In genomic region chr5:24723527-24724269, GRCm38 (mm10) we compare ENCODE assay signal across 13 mouse cellular contexts. TPM values are rescaled to one million over a fixed set of nuclear protein-coding genes. Genes with fewer than 3 reads are reported as not detected.
A peak's percentile ranks its signal among the peaks of the same experiment; 100 is the strongest.
DNase-seq lines count a peak whose midpoint lies in the region; ATAC-seq and TF ChIP-seq lines count a peak whose summit lies in the region.
"Had no signal": no experiment of that assay in that cellular context is flagged by ENCODE, and none has a peak within 500 bp of the region (broad histone marks: within the 10 kb centered on the region; RNA-seq: fewer than 3 reads in every experiment).

No protein-coding gene starts in this region.

- no peaks in the 10 kb centered on the region for H3K9me3 ChIP-seq in heart, embryonic 11.5 days (replicated peaks; ENCODE audit: control insufficient read depth, low read length)
- H3K9me3 ChIP-seq in kidney, embryonic 16.5 days (ENCODE audit: low read length), result no peaks in the 10 kb centered on the region
- H3K9me3 ChIP-seq in embryonic facial prominence, embryonic 10.5 days, result no peaks in the 10 kb centered on the region
- H3K9me3 ChIP-seq in limb, embryonic 14.5 days (ENCODE audit: control insufficient read depth, low read length), result no peaks in the 10 kb centered on the region
- H3K9me3 ChIP-seq: G1E had no signal

- 0 out of 2 replicates have a peak overlapping the region, but pooled peaks have one; percentile 71 for H3K27ac ChIP-seq in heart, embryonic 11.5 days (ENCODE audit: low read depth, low read length)
- peak overlapping the region; percentile 88; the same call in 1 of the 2 replicates for H3K27ac ChIP-seq in kidney, embryonic 16.5 days (ENCODE audit: low read length)
- H3K27ac ChIP-seq in embryonic facial prominence, embryonic 10.5 days (replicated peaks), result 0 out of 2 replicates have a peak overlapping the region, but pooled peaks have one; percentile 74
- H3K27ac ChIP-seq in limb, embryonic 14.5 days (replicated peaks; ENCODE audit: low read depth, low read length), result 0 out of 2 replicates have a peak overlapping the region, but pooled peaks have one; percentile 39

- no peak overlapping the region for H3K4me3 ChIP-seq in heart, embryonic 11.5 days (ENCODE audit: low read depth, low read length)
- no peak overlapping the region for H3K4me3 ChIP-seq in kidney, embryonic 16.5 days (ENCODE audit: low read length)
- H3K4me3 ChIP-seq in embryonic facial prominence, embryonic 10.5 days, result no peak overlapping the region
- no peak overlapping the region for H3K4me3 ChIP-seq in limb, embryonic 14.5 days (replicated peaks; ENCODE audit: low read length)
- H3K4me3 ChIP-seq: myocyte had no signal

- WGBS in heart, embryonic 11.5 days (ENCODE audit: insufficient replicate concordance), result 69% methylated on average over 11 of the region's 11 CpGs
- WGBS in kidney, embryonic 16.5 days, result 77% methylated on average over 11 of the region's 11 CpGs
- WGBS in embryonic facial prominence, embryonic 10.5 days, result 84% methylated on average over 11 of the region's 11 CpGs
- WGBS in limb, embryonic 14.5 days, result 73% methylated on average over 11 of the region's 11 CpGs

- H3K9ac ChIP-seq in heart, embryonic 11.5 days (ENCODE audit: low read depth, low read length), result no peak overlapping the region
- H3K9ac ChIP-seq in kidney, embryonic 16.5 days (replicated peaks; ENCODE audit: low read length), result 0 out of 2 replicates have a peak overlapping the region, but pooled peaks have one; percentile 24
- H3K9ac ChIP-seq in limb, embryonic 14.5 days (ENCODE audit: low read depth, low read length, severe bottlenecking), result no peak overlapping the region

- H3K27me3 ChIP-seq in heart, embryonic 11.5 days (ENCODE audit: control insufficient read depth, insufficient read depth, low read length), result no peaks in the 10 kb centered on the region
- H3K27me3 ChIP-seq in kidney, embryonic 16.5 days (ENCODE audit: insufficient read depth, low read length), result no peaks in the 10 kb centered on the region
- H3K27me3 ChIP-seq in embryonic facial prominence, embryonic 10.5 days (replicated peaks; ENCODE audit: low read depth, poor library complexity, severe bottlenecking), result no peaks in the 10 kb centered on the region
- H3K27me3 ChIP-seq in limb, embryonic 14.5 days (ENCODE audit: control insufficient read depth, insufficient read depth, low read length), result no peaks in the 10 kb centered on the region

- H3K4me2 ChIP-seq in heart, embryonic 11.5 days, result no peak overlapping the region
- no peak overlapping the region for H3K4me2 ChIP-seq in kidney, embryonic 16.5 days (replicated peaks; ENCODE audit: low read depth, low read length)
- H3K4me2 ChIP-seq in limb, embryonic 14.5 days (replicated peaks; ENCODE audit: low read depth, low read length, severe bottlenecking), result no peak overlapping the region

- no peak for TF ChIP-seq POLR2A in limb, embryonic 14.5 days (IDR thresholded peaks at IDR 0.05; ENCODE audit: borderline replicate concordance, extremely low read depth, insufficient read depth, insufficient read length)

- DNase-seq in heart, postnatal 4 days, result no peak
- no peak for DNase-seq in kidney, adult 18-20 months
- DNase-seq in embryonic facial prominence, embryonic 10.5 days (ENCODE audit: low spot score), result no peak
- no peak for DNase-seq in limb, embryonic 14.5 days (ENCODE audit: low spot score)
- DNase-seq in left cerebral cortex, adult 8-10 months (ENCODE audit: low spot score in 2 of 2), result no peak
- no peak for DNase-seq in ovary, postnatal 10 days (ENCODE audit: low spot score)
- DNase-seq: adrenal gland, postnatal 36 days; kidney, postnatal 10 days had no signal

- H3K36me3 ChIP-seq in heart, embryonic 11.5 days (ENCODE audit: control insufficient read depth, insufficient read depth, low read length), result no peaks in the 10 kb centered on the region
- H3K36me3 ChIP-seq in kidney, embryonic 16.5 days (ENCODE audit: insufficient read depth, low read length), result peaks cover 16% of the 10 kb centered on the region
- peaks cover 84% of the 10 kb centered on the region for H3K36me3 ChIP-seq in embryonic facial prominence, embryonic 10.5 days (replicated peaks)
- H3K36me3 ChIP-seq in limb, embryonic 14.5 days (ENCODE audit: control insufficient read depth, insufficient read depth, low read length), result peaks cover 19% of the 10 kb centered on the region
- H3K36me3 ChIP-seq: G1E had no signal

- H3K4me1 ChIP-seq in heart, embryonic 11.5 days (ENCODE audit: control insufficient read depth, insufficient read depth, low read length), result peaks cover 14% of the 10 kb centered on the region
- peaks cover 29% of the 10 kb centered on the region for H3K4me1 ChIP-seq in kidney, embryonic 16.5 days (ENCODE audit: insufficient read depth, low read length)
- peaks cover 31% of the 10 kb centered on the region for H3K4me1 ChIP-seq in embryonic facial prominence, embryonic 10.5 days
- H3K4me1 ChIP-seq in limb, embryonic 14.5 days (ENCODE audit: control insufficient read depth, insufficient read depth, low read length), result peaks cover 15% of the 10 kb centered on the region

- ATAC-seq in heart, embryonic 11.5 days (replicated peaks; ENCODE audit: insufficient number of reproducible peaks, low FRiP score, low TSS enrichment), result no peak
- no peak for ATAC-seq in kidney, embryonic 16.5 days (ENCODE audit: low FRiP score, low TSS enrichment)
- no peak for ATAC-seq in limb, embryonic 14.5 days (ENCODE audit: low FRiP score, low read depth)

RNA-seq across cellular contexts. Expression of gene Wdr86, which starts 6.8 kb away (rescaled TPM):
- polyA plus RNA-seq in heart, embryonic 11.5 days (2014; fragmentation: Nextera tagmentation; extraction: Ambion mirVana), result 11.5 and 13.6 TPM in 2 replicates
- 1 to 10 TPM; 2.8 to 3.5 TPM for total RNA-seq in heart, postnatal 4 days (2021)
- 35.4 and 35.9 TPM in 2 replicates for polyA plus RNA-seq in kidney, embryonic 16.5 days (2015; fragmentation: Nextera tagmentation; extraction: Ambion mirVana)
- polyA plus RNA-seq in embryonic facial prominence, embryonic 10.5 days (2016; fragmentation: Nextera tagmentation; extraction: Ambion mirVana), result 51.1 and 58.6 TPM in 2 replicates
- polyA plus RNA-seq in limb, embryonic 14.5 days (2012; rRNA removed), result 37.5 and 59.4 TPM in 2 replicates
- 25.4 and 32.0 TPM in 2 replicates for polyA plus RNA-seq in limb, embryonic 14.5 days (2014; fragmentation: Nextera tagmentation; extraction: Ambion mirVana)
- 1 to 10 TPM in 2 of 4 experiments, under 1 TPM in 2; 0.33 to 2.2 (median 0.99) TPM for total RNA-seq in left cerebral cortex, adult 8-10 months (2022)
- polyA plus RNA-seq: C2C12, G1E, myocyte had no signal

RNA-seq across cellular contexts. Expression of gene Crygn, which starts 34.1 kb away (rescaled TPM):
- 2.8 and 3.5 TPM in 2 replicates for polyA plus RNA-seq in heart, embryonic 11.5 days (2014; fragmentation: Nextera tagmentation; extraction: Ambion mirVana)
- total RNA-seq in heart, postnatal 4 days (2021), result not detected
- polyA plus RNA-seq in kidney, embryonic 16.5 days (2015; fragmentation: Nextera tagmentation; extraction: Ambion mirVana), result 1.5 and 3.9 TPM in 2 replicates
- polyA plus RNA-seq in embryonic facial prominence, embryonic 10.5 days (2016; fragmentation: Nextera tagmentation; extraction: Ambion mirVana), result 0.40 and 1.8 TPM in 2 replicates
- polyA plus RNA-seq in limb, embryonic 14.5 days (2012; rRNA removed), result 0.09 TPM in 1 of 2 replicates, not detected in the other
- polyA plus RNA-seq in limb, embryonic 14.5 days (2014; fragmentation: Nextera tagmentation; extraction: Ambion mirVana), result 1.0 and 2.3 TPM in 2 replicates
- total RNA-seq in left cerebral cortex, adult 8-10 months (2022), result 1 to 10 TPM in 1 of 4 experiments, not detected in 3; 1.5 TPM
- total RNA-seq: G1E had no signal
- polyA plus RNA-seq: C2C12, myocyte had no signal

RNA-seq across cellular contexts. Expression of gene Nub1, which starts 38.4 kb away (rescaled TPM):
- 28.2 and 30.7 TPM in 2 replicates for polyA plus RNA-seq in heart, embryonic 11.5 days (2014; fragmentation: Nextera tagmentation; extraction: Ambion mirVana)
- 10 to 100 TPM; 24.5 to 24.6 TPM for total RNA-seq in heart, postnatal 4 days (2021)
- 39.9 and 43.3 TPM in 2 replicates for polyA plus RNA-seq in kidney, embryonic 16.5 days (2015; fragmentation: Nextera tagmentation; extraction: Ambion mirVana)
- 27.7 and 29.5 TPM in 2 replicates for polyA plus RNA-seq in embryonic facial prominence, embryonic 10.5 days (2016; fragmentation: Nextera tagmentation; extraction: Ambion mirVana)
- 37.1 and 39.4 TPM in 2 replicates for polyA plus RNA-seq in limb, embryonic 14.5 days (2012; rRNA removed)
- polyA plus RNA-seq in limb, embryonic 14.5 days (2014; fragmentation: Nextera tagmentation; extraction: Ambion mirVana), result 33.4 and 35.1 TPM in 2 replicates
- 10 to 100 TPM; 85.4 to 91.5 (median 86.1) TPM for total RNA-seq in left cerebral cortex, adult 8-10 months (2022)
